Mouse (Mus musculus): ENCODE measurements around the gene Zbed6.

Gene Zbed6

GRCm38 (mm10) chr1:133663427-133663826, 2.7 kb upstream of the Zbed6 start:
- no peak for DNase-seq (ENCODE audit: low spot score)

GRCm38 (mm10) chr1:133662941-133663340, 2.3 kb upstream of the Zbed6 start:
- DNase-seq (ENCODE audit: low spot score): no peak

- DNase-seq (ENCODE audit: low spot score): peak; percentile 92
Observed at GRCm38 (mm10) chr1:133661203-133661933, 683 bp upstream of the Zbed6 start, which contains the start of gene Gm38394. TSS of gene Gm38394 (minus strand) at chr1:133661318.

- DNase-seq (ENCODE audit: low spot score): no peak
Observed at GRCm38 (mm10) chr1:133658878-133659277, 1.8 kb downstream of the Zbed6 start.

- DNase-seq (ENCODE audit: low spot score): no peak
Observed at GRCm38 (mm10) chr1:133656811-133657210, 3.9 kb downstream of the Zbed6 start.

- no peak for DNase-seq (ENCODE audit: low spot score)
Observed at GRCm38 (mm10) chr1:133653033-133653432, 7.7 kb downstream of the Zbed6 start.

GRCm38 (mm10) chr1:133650288-133651055, 10.2 kb downstream of the Zbed6 start:
- DNase-seq (ENCODE audit: low spot score): no peak

GRCm38 (mm10) chr1:133645652-133646051, 15.0 kb downstream of the Zbed6 start:
- DNase-seq (ENCODE audit: low spot score): no peak

GRCm38 (mm10) chr1:133641163-133641562, 19.5 kb downstream of the Zbed6 start:
- DNase-seq (ENCODE audit: low spot score): no peak

GRCm38 (mm10) chr1:133638517-133638916, 22.2 kb downstream of the Zbed6 start:
- DNase-seq (ENCODE audit: low spot score): no peak

- no peak for DNase-seq (ENCODE audit: low spot score)
Observed at GRCm38 (mm10) chr1:133632168-133632567, 28.5 kb downstream of the Zbed6 start.

GRCm38 (mm10) chr1:133625052-133625451, 35.6 kb downstream of the Zbed6 start:
- DNase-seq (ENCODE audit: low spot score): no peak

GRCm38 (mm10) chr1:133618311-133618710, 42.4 kb downstream of the Zbed6 start:
- no peak for DNase-seq (ENCODE audit: low spot score)

- no peak for DNase-seq (ENCODE audit: low spot score)
Observed at GRCm38 (mm10) chr1:133617908-133618307, 42.8 kb downstream of the Zbed6 start.

- DNase-seq (ENCODE audit: low spot score): no peak
Observed at GRCm38 (mm10) chr1:133613817-133614216, 46.9 kb downstream of the Zbed6 start.

- no peak for DNase-seq (ENCODE audit: low spot score)
Observed at GRCm38 (mm10) chr1:133611436-133611835, 49.2 kb downstream of the Zbed6 start.

GRCm38 (mm10) chr1:133610601-133611000, 50.1 kb downstream of the Zbed6 start:
- DNase-seq (ENCODE audit: low spot score): no peak

- peak; percentile 98 for DNase-seq (ENCODE audit: low spot score)
Observed at GRCm38 (mm10) chr1:133609771-133610502, 50.7 kb downstream of the Zbed6 start, which contains the start of gene Snrpe. TSS of gene Snrpe (minus strand) at chr1:133610291.

All from urinary bladder, postnatal 14 days (tissue).